Mouse (Mus musculus) MEL (cell line): ENCODE results near the gene Aff4. TPM values are rescaled to one million over a fixed set of nuclear protein-coding genes. Genes with fewer than 3 reads are reported as not detected.

ENCODE experiments used
- DNase-seq: peaks from one replicate; pipeline ENCODE4 v3.0.0; 2011; ENCODE audit warnings: low read depth, low spot score
- H3K27ac ChIP-seq: 2 replicates; pipeline ENCODE4 v1.5.1; 2012; ENCODE audit warnings: low read depth, mild to moderate bottlenecking, control low read depth, low read length, moderate library complexity; ENCODE audit not compliant: control insufficient read depth
- H3K27me3 ChIP-seq, 2 experiments: fragments of 150-350 bp in 1 of 2; sonication (generic) in 1 of 2; 2 replicates each; pipeline ENCODE4 v1.6.1; 2012; ENCODE audit warnings: low read length in 2 of 2, mild to moderate bottlenecking in 2 of 2, improper control_type of control experiment in 1 of 2, moderate library complexity in 1 of 2; ENCODE audit not compliant: insufficient read depth in 2 of 2, control insufficient read depth in 1 of 2
- H3K36me3 ChIP-seq, 2 experiments: 2 replicates each; pipeline ENCODE4 v1.6.1; 2012 to 2014; ENCODE audit warnings: low read length in 2 of 2, improper control_type of control experiment in 1 of 2, inconsistent platforms in 1 of 2, mild to moderate bottlenecking in 1 of 2; ENCODE audit not compliant: insufficient read depth in 2 of 2, control insufficient read depth in 1 of 2
- H3K4me1 ChIP-seq, 2 experiments: fragments of 150-350 bp in 1 of 2; sonication (generic) in 1 of 2; 2 replicates each; pipeline ENCODE4 v1.6.1; 2012; ENCODE audit warnings: low read length in 2 of 2, improper control_type of control experiment in 1 of 2, mild to moderate bottlenecking in 1 of 2; ENCODE audit not compliant: insufficient read depth in 2 of 2, control insufficient read depth in 1 of 2
- H3K4me3 ChIP-seq, 2 experiments: fragments of 150-350 bp in 1 of 2; sonication (generic) in 1 of 2; 2 replicates each; pipeline ENCODE4 v1.5.1; 2012; ENCODE audit warnings: low read depth in 2 of 2, low read length in 2 of 2, mild to moderate bottlenecking in 2 of 2, moderate library complexity in 2 of 2, control low read depth in 1 of 2, improper control_type of control experiment in 1 of 2; ENCODE audit not compliant: control insufficient read depth in 1 of 2, insufficient read depth in 1 of 2
- H3K79me2 ChIP-seq: 2 replicates; pipeline ENCODE4 v1.6.1; 2012; ENCODE audit warnings: mild to moderate bottlenecking, low read length, moderate library complexity; ENCODE audit not compliant: control insufficient read depth, poor library complexity, insufficient read depth
- H3K9ac ChIP-seq: 2 replicates; pipeline ENCODE4 v1.6.1; 2012; ENCODE audit warnings: low read depth, mild to moderate bottlenecking, control low read depth, low read length, moderate library complexity; ENCODE audit not compliant: control insufficient read depth, poor library complexity, severe bottlenecking
- H3K9me3 ChIP-seq: fragments of 150-350 bp; sonication (generic); replicated peaks from 2 replicates; pipeline ENCODE4 v1.6.1; 2012; ENCODE audit warnings: mild to moderate bottlenecking, low read length, improper control_type of control experiment, moderate library complexity; ENCODE audit not compliant: insufficient read depth
- BHLHE40 ChIP-seq: IDR thresholded peaks from 2 replicates; pipeline ENCODE4 v1.6.1; 2012; ENCODE audit warnings: low read depth, mild to moderate bottlenecking, inconsistent platforms, low read length, improper control_type of control experiment, borderline replicate concordance
- CHD1 ChIP-seq: IDR thresholded peaks from 2 replicates; pipeline ENCODE4 v1.6.1; 2012; ENCODE audit warnings: low read depth, mild to moderate bottlenecking, inconsistent platforms, low read length, improper control_type of control experiment
- CHD2 ChIP-seq: IDR thresholded peaks from 2 replicates; pipeline ENCODE4 v1.6.1; 2011; ENCODE audit warnings: low read length, improper control_type of control experiment
- CTCF ChIP-seq, 3 experiments: IDR thresholded peaks in 2 of 3; conservative IDR thresholded peaks in 1 of 3; 2 replicates each; pipeline ENCODE4 v1.5.1; 2011 to 2012; ENCODE audit warnings: low read length in 3 of 3, low read depth in 2 of 3, mild to moderate bottlenecking in 2 of 3, improper control_type of control experiment in 1 of 3, inconsistent platforms in 1 of 3, mixed read lengths in 1 of 3, moderate library complexity in 1 of 3; ENCODE audit not compliant: control insufficient read depth in 1 of 3, insufficient read depth in 1 of 3, poor library complexity in 1 of 3, severe bottlenecking in 1 of 3
- ELF1 ChIP-seq: IDR thresholded peaks from 2 replicates; pipeline ENCODE4 v1.6.1; 2014; ENCODE audit warnings: low read depth, mild to moderate bottlenecking, inconsistent platforms, low read length, improper control_type of control experiment, moderate library complexity
- GABPA ChIP-seq: IDR thresholded peaks from 2 replicates; pipeline ENCODE4 v1.6.1; 2012; ENCODE audit warnings: low read depth, mild to moderate bottlenecking, inconsistent platforms, low read length, improper control_type of control experiment, moderate library complexity
- HCFC1 ChIP-seq: IDR thresholded peaks from 2 replicates; pipeline ENCODE4 v1.6.1; 2012; ENCODE audit warnings: low read depth, mild to moderate bottlenecking, inconsistent platforms, low read length, improper control_type of control experiment, moderate library complexity
- MEF2A ChIP-seq: IDR thresholded peaks from 2 replicates; pipeline ENCODE4 v1.6.1; 2014; ENCODE audit warnings: low read depth, mild to moderate bottlenecking, inconsistent platforms, low read length, improper control_type of control experiment; ENCODE audit not compliant: poor library complexity, insufficient replicate concordance, severe bottlenecking; ENCODE audit errors: extremely low read depth
- MYB ChIP-seq: IDR thresholded peaks from 2 replicates; pipeline ENCODE4 v1.6.1; 2011; ENCODE audit warnings: mild to moderate bottlenecking, low read depth, low read length, improper control_type of control experiment
- MYC ChIP-seq: IDR thresholded peaks from 2 replicates; pipeline ENCODE4 v1.6.1; 2011; ENCODE audit warnings: low read depth, mild to moderate bottlenecking, low read length, improper control_type of control experiment, moderate library complexity
- NELFE ChIP-seq: IDR thresholded peaks from 2 replicates; pipeline ENCODE4 v1.6.1; 2011; ENCODE audit warnings: low read depth, low read length, improper control_type of control experiment
- POLR2A ChIP-seq, 2 experiments: IDR thresholded peaks; 2 replicates each; pipeline ENCODE4 v1.6.1; 2011 to 2012; ENCODE audit warnings: low read length in 2 of 2, mild to moderate bottlenecking in 2 of 2, control low read depth in 1 of 2, improper control_type of control experiment in 1 of 2, low read depth in 1 of 2, moderate library complexity in 1 of 2; ENCODE audit not compliant: control insufficient read depth in 1 of 2, insufficient read depth in 1 of 2, poor library complexity in 1 of 2
- POLR2AphosphoS5 ChIP-seq: IDR thresholded peaks from 2 replicates; pipeline ENCODE4 v1.6.1; 2012; ENCODE audit warnings: low read depth, borderline replicate concordance, mild to moderate bottlenecking, inconsistent platforms, low read length, moderate library complexity, mixed read lengths
- RAD21 ChIP-seq: IDR thresholded peaks from 2 replicates; pipeline ENCODE4 v1.6.1; 2011; ENCODE audit warnings: mild to moderate bottlenecking, low read depth, low read length, improper control_type of control experiment
- RCOR1 ChIP-seq: IDR thresholded peaks from 2 replicates; pipeline ENCODE4 v1.6.1; 2012; ENCODE audit warnings: low read depth, mild to moderate bottlenecking, inconsistent platforms, low read length, improper control_type of control experiment
- TCF12 ChIP-seq: IDR thresholded peaks from 2 replicates; pipeline ENCODE4 v1.6.1; 2014; ENCODE audit warnings: low read depth, mild to moderate bottlenecking, inconsistent platforms, low read length, improper control_type of control experiment, moderate library complexity
- USF1 ChIP-seq: IDR thresholded peaks from 2 replicates; pipeline ENCODE4 v1.6.1; 2014; ENCODE audit warnings: low read depth, mild to moderate bottlenecking, inconsistent platforms, low read length, improper control_type of control experiment, moderate library complexity
- ZC3H11A ChIP-seq: IDR thresholded peaks from 2 replicates; pipeline ENCODE4 v1.6.1; 2012; ENCODE audit warnings: low read depth, mild to moderate bottlenecking, inconsistent platforms, low read length, improper control_type of control experiment
- ZKSCAN1 ChIP-seq: IDR thresholded peaks from 2 replicates; pipeline ENCODE4 v1.6.1; 2012; ENCODE audit warnings: low read depth, mild to moderate bottlenecking, inconsistent platforms, low read length, improper control_type of control experiment, moderate library complexity
- ZNF384 ChIP-seq: IDR thresholded peaks from 2 replicates; pipeline ENCODE4 v1.6.1; 2012; ENCODE audit warnings: low read depth, mild to moderate bottlenecking, inconsistent platforms, low read length, improper control_type of control experiment
- polyA plus RNA-seq, 2 experiments: library from polyadenylated mRNA; stranded (reverse) in 1 of 2; unstranded in 1 of 2; fragments of >175 nt in 1 of 2; fragments of >200 nt in 1 of 2; gene quantifications; 2 replicates each; pipeline versions ENCODE4 v1.2.1 to v1.2.4; 2012; ENCODE audit warnings: low replicate concordance in 2 of 2, low read depth in 1 of 2; ENCODE audit not compliant: insufficient read length in 2 of 2, insufficient read depth in 1 of 2, missing spikeins in 1 of 2
- total RNA-seq: library from RNA; depleted of rRNA; stranded (reverse); fragments of 300-350 nt; gene quantifications from 2 replicates; pipeline ENCODE4 v1.2.3, GENCODE M21; 2012

The Aff4 gene
- total and polyA plus RNA-seq, 3 experiments = 29.0 to 268 (median 47.7) TPM

GRCm38 (mm10) chr11:53447996-53448395 lies 97.4 kb downstream of the Aff4 start:
- TF ChIP-seq HCFC1 (no peak), RAD21 (no peak), NELFE (no peak), ZKSCAN1 (no peak), CTCF (IDR thresholded peaks at IDR 0.05 in 2 of 3, conservative IDR thresholded peaks at IDR 0.05 in 1 of 3; ENCODE audit: control insufficient read depth in 1 of 3, insufficient read depth in 1 of 3, low read depth in 2 of 3, low read length in 3 of 3, poor library complexity in 1 of 3, severe bottlenecking in 1 of 3) (no peak), GABPA (no peak), MYC (no peak), MYB (no peak), MEF2A (no peak), ZC3H11A (no peak), POLR2AphosphoS5 (no peak), USF1 (no peak), CHD2 (no peak), CHD1 (no peak), TCF12 (no peak), RCOR1 (no peak), ELF1 (no peak), ZNF384 (no peak), POLR2A (IDR thresholded peaks at IDR 0.05; ENCODE audit: control insufficient read depth in 1 of 2, insufficient read depth in 1 of 2, low read depth in 1 of 2, low read length in 2 of 2, poor library complexity in 1 of 2) (no peak)
- no peak for DNase-seq
- Histone ChIP-seq H3K4me3 (no peak overlapping the region), H3K9ac (no peak overlapping the region), H3K4me1 (peaks cover 0 to 7% of the 10 kb centered on the region in 2 experiments; a peak in 2 of 4 replicates), H3K9me3 (no peaks in the 10 kb centered on the region), H3K79me2 (no peaks in the 10 kb centered on the region), H3K36me3 (peaks cover 0 to 3% of the 10 kb centered on the region in 2 experiments; a peak in 2 of 4 replicates), H3K27me3 (peaks cover 20 to 22% of the 10 kb centered on the region in 2 experiments), H3K27ac (no peak overlapping the region)

- Histone ChIP-seq H3K9me3 (no peaks in the 10 kb centered on the region), H3K36me3 (peaks cover 0 to 3% of the 10 kb centered on the region in 2 experiments; a peak in 2 of 4 replicates)
Measured at GRCm38 (mm10) chr11:53448529-53448928, 97.9 kb downstream of the Aff4 start.

More at GRCm38 (mm10) chr11:53448529-53448928, 97.9 kb downstream of the Aff4 start:
- no peaks in the 10 kb centered on the region for H3K79me2 ChIP-seq
- peaks cover 20 to 24% of the 10 kb centered on the region in 2 experiments for H3K27me3 ChIP-seq
- peaks cover 0 to 3% of the 10 kb centered on the region in 2 experiments; a peak in 1 of 4 replicates for H3K4me1 ChIP-seq
- TF ChIP-seq BHLHE40 (no peak), ZKSCAN1 (no peak), RCOR1 (no peak), TCF12 (no peak)
- TF ChIP-seq, all 39 proteins: peak for 0
- Histone ChIP-seq H3K27ac (no peak overlapping the region), H3K9ac (no peak overlapping the region), H3K4me3 (no peak overlapping the region)
- DNase-seq = no peak
